Mouse (Mus musculus) myocyte (in vitro differentiated cells): ENCODE measurements at regions not wholly inside any gene's neighbourhood (a gene's known extent, or its start where the extent isn't known, plus 50 kb on each side); places are given as distances from the start of the nearest gene placed in this dataset.

Source experiments
- H3K27me3 ChIP-seq: one replicate; pipeline ENCODE4 v1.6.1; 2011; ENCODE audit not compliant: control insufficient read depth, insufficient read depth, insufficient read length
- H3K36me3 ChIP-seq: one replicate; pipeline ENCODE4 v1.6.1; 2011; ENCODE audit not compliant: control insufficient read depth, insufficient read depth
- H3K4me2 ChIP-seq: one replicate; pipeline ENCODE4 v1.6.1; 2011; ENCODE audit warnings: low read depth, control low read depth
- H3K4me3 ChIP-seq: one replicate; pipeline ENCODE4 v1.5.1; 2011; ENCODE audit warnings: mild to moderate bottlenecking, control low read depth, moderate library complexity
- H3K79me2 ChIP-seq: one replicate; pipeline ENCODE4 v1.6.1; 2011; ENCODE audit not compliant: control insufficient read depth, insufficient read depth
- H3ac ChIP-seq: one replicate; pipeline ENCODE4 v1.6.1; 2011; ENCODE audit not compliant: control insufficient read depth, insufficient read length
- CEBPB ChIP-seq: IDR thresholded peaks from 2 replicates; pipeline ENCODE4 v1.6.1; 2011; ENCODE audit warnings: mild to moderate bottlenecking, moderate library complexity; ENCODE audit not compliant: poor library complexity, insufficient read depth, severe bottlenecking
- E2F4 ChIP-seq: IDR thresholded peaks from one replicate; pipeline ENCODE4 v1.6.1; 2011; ENCODE audit warnings: mild to moderate bottlenecking, control low read depth, moderate library complexity; ENCODE audit not compliant: insufficient read depth
- MAX ChIP-seq: IDR thresholded peaks from one replicate; pipeline ENCODE4 v1.6.1; 2011; ENCODE audit warnings: low read depth, mild to moderate bottlenecking, control low read depth
- MYOD1 ChIP-seq, 3 experiments: IDR thresholded peaks; one replicate each; pipeline ENCODE4 v1.6.1; 2011; ENCODE audit warnings: control low read depth in 2 of 3, low read depth in 2 of 3, mild to moderate bottlenecking in 2 of 3, moderate library complexity in 1 of 3; ENCODE audit not compliant: insufficient read length in 2 of 3, control insufficient read depth in 1 of 3
- MYOG ChIP-seq, 3 experiments: IDR thresholded peaks; one replicate each; pipeline ENCODE4 v1.6.1; 2011; ENCODE audit warnings: control low read depth in 2 of 3, low read depth in 2 of 3, mild to moderate bottlenecking in 2 of 3; ENCODE audit not compliant: insufficient read length in 2 of 3, control insufficient read depth in 1 of 3, insufficient read depth in 1 of 3
- POLR2A ChIP-seq: IDR thresholded peaks from one replicate; pipeline ENCODE4 v1.6.1; 2011; ENCODE audit warnings: low read depth, mild to moderate bottlenecking, control low read depth, moderate library complexity; ENCODE audit not compliant: insufficient read length
- POLR2AphosphoS2 ChIP-seq: IDR thresholded peaks from one replicate; pipeline ENCODE4 v1.6.1; 2011; ENCODE audit warnings: low read depth, control low read depth; ENCODE audit not compliant: insufficient read length
- REST ChIP-seq: IDR thresholded peaks from one replicate; pipeline ENCODE4 v1.6.1; 2011; ENCODE audit warnings: mild to moderate bottlenecking, control low read depth, moderate library complexity; ENCODE audit not compliant: insufficient read depth, insufficient read length
- SRF ChIP-seq: IDR thresholded peaks from one replicate; pipeline ENCODE4 v1.6.1; 2011; ENCODE audit warnings: low read depth; ENCODE audit not compliant: control insufficient read depth, insufficient read length
- TCF12 ChIP-seq: IDR thresholded peaks from one replicate; pipeline ENCODE4 v1.6.1; 2011; ENCODE audit warnings: mild to moderate bottlenecking, control low read depth; ENCODE audit not compliant: poor library complexity, insufficient read depth, severe bottlenecking
- TCF3 ChIP-seq: IDR thresholded peaks from one replicate; pipeline ENCODE4 v1.6.1; 2011; ENCODE audit warnings: low read depth, control low read depth; ENCODE audit not compliant: insufficient read length
- USF1 ChIP-seq: IDR thresholded peaks from one replicate; pipeline ENCODE4 v1.6.1; 2011; ENCODE audit warnings: low read depth, mild to moderate bottlenecking, control low read depth, moderate library complexity

DNA sequence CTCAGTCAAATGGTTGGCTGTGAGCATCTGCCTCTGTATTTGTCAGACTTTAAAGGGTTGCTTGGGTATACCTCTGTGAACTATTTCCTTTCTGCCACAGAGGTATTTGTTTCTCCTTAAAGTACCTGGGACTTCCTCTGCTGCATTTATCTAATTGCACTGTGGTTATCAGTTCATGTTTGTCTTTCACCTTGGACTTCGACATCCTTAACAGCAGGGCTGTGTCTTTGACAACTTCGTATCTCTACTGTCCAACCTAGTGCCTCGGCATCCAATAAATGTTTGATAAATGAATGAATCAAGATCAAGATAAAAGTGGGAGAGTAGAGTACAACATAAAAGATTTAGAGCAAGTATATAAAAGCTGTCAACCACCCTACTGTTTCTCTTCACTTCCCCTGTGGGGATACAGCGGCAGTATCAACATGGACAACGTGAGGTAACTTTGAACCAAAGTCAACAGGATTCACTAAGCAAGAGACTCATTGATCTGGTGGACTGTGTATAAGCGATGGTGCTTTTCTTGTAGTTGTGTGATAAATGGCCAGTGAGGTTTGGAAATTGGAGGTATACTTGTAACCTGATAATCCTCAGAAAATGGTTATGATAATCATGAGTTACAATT lies 199.9 kb upstream of the Cxxc4 start:
- Histone ChIP-seq H3K79me2 (no peaks in the 10 kb centered on the region), H3K4me3 (no peak overlapping the region), H3K4me2 (no peak overlapping the region), H3K36me3 (no peaks in the 10 kb centered on the region), H3K27me3 (no peaks in the 10 kb centered on the region), H3ac (no peak overlapping the region)
- no peak for TF ChIP-seq CEBPB
- TF ChIP-seq MAX: no peak
- TF ChIP-seq E2F4: no peak
- no peak for TF ChIP-seq TCF12
- TF ChIP-seq REST: no peak
- TF ChIP-seq POLR2AphosphoS2: no peak

DNA sequence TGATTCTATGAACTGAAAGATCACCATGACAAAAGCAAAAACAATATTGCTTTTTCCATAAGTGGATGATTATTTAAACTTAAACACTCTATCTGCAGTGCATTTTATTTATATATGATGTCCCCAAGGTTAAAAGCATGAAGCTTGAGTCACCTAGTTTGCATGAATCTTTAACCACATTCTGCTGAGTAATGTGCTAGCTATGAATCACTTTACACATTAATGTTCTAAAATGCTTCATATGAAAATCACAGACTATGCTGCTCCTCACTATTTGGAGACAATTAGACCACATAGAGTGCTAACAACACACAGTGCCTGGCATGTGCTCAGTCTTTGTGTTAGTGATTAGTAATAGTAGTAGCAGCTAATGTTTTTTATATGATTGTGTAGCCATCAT lies 185.6 kb upstream of the Cxxc4 start:
- Histone ChIP-seq H3ac (no peak overlapping the region), H3K27me3 (no peaks in the 10 kb centered on the region), H3K36me3 (no peaks in the 10 kb centered on the region), H3K4me2 (no peak overlapping the region), H3K4me3 (no peak overlapping the region), H3K79me2 (no peaks in the 10 kb centered on the region)
- no peak for TF ChIP-seq POLR2AphosphoS2
- TF ChIP-seq TCF12: no peak
- no peak for TF ChIP-seq TCF3
- TF ChIP-seq MYOD1 (IDR thresholded peaks at IDR 0.05; ENCODE audit: control insufficient read depth in 1 of 3, insufficient read length in 2 of 3, low read depth in 2 of 3): no peak

DNA sequence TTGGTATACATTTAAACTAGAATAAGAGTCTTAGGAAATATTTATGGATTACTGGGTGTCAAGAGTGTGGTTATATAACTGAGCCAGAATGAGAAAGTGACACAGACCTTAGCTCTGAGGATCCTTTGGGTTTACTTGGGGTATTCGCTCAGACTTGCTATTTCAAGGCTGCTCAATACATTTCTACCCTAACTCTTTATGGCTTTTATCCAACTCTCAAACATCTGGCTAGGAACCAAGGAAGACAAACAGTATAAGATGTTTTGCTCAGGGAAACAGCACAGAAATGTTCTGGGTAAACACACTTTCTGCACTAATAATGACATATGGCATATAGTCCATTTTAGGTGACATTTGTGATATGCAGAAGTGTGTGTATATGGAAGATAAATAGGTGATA lies 153.8 kb upstream of the Cxxc4 start:
- H3K4me2 ChIP-seq: no peak overlapping the region
- no peak overlapping the region for H3ac ChIP-seq
- no peak overlapping the region for H3K4me3 ChIP-seq
- no peaks in the 10 kb centered on the region for H3K79me2 ChIP-seq
- TF ChIP-seq POLR2AphosphoS2 (no peak), E2F4 (no peak), POLR2A (no peak), REST (no peak), MYOG (IDR thresholded peaks at IDR 0.05; ENCODE audit: control insufficient read depth in 1 of 3, insufficient read depth in 1 of 3, insufficient read length in 2 of 3, low read depth in 2 of 3) (no peak)
- no peaks in the 10 kb centered on the region for H3K36me3 ChIP-seq
- no peaks in the 10 kb centered on the region for H3K27me3 ChIP-seq

DNA sequence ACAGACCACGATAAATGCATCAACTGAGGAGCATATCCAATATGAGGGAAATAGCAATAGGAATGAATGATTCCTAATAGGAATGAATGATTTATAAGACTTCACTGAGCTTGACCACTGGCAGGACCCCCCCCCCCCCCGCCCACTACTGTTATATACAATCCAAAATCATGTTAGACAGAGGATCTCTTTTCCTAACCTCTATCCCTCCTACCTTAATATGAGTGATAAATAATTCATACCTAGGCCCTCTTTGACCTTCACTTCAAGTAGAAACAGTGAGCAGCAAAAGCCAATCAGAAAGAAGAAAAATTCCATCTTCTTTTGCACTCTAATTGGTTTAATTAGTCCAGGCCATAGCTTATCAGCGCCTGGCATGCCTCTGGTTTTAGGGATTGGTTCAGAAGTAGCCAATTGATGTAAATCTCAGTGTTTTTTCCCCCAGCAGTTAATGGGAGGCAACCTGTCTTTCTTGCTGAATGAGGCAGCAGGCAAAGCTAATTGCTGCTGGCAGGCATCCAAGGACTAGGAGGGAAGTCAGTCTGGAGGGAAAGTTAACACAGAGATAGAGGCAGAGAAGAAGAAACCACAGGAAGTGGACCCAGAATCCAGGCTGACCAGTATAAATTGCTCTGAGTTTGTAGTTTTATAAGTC lies 136.7 kb upstream of the Cxxc4 start:
- no peaks in the 10 kb centered on the region for H3K27me3 ChIP-seq
- H3K36me3 ChIP-seq: no peaks in the 10 kb centered on the region
- H3K4me2 ChIP-seq: no peak overlapping the region
- H3ac ChIP-seq: no peak overlapping the region
- TF ChIP-seq MYOD1 (IDR thresholded peaks at IDR 0.05; ENCODE audit: control insufficient read depth in 1 of 3, insufficient read length in 2 of 3, low read depth in 2 of 3) (no peak), POLR2AphosphoS2 (no peak), MAX (no peak), REST (no peak), CEBPB (no peak), SRF (no peak), USF1 (no peak), MYOG (IDR thresholded peaks at IDR 0.05; ENCODE audit: control insufficient read depth in 1 of 3, insufficient read depth in 1 of 3, insufficient read length in 2 of 3, low read depth in 2 of 3) (no peak), POLR2A (no peak), TCF12 (no peak), TCF3 (no peak), E2F4 (no peak)
- H3K79me2 ChIP-seq: no peaks in the 10 kb centered on the region
- H3K4me3 ChIP-seq: no peak overlapping the region

DNA sequence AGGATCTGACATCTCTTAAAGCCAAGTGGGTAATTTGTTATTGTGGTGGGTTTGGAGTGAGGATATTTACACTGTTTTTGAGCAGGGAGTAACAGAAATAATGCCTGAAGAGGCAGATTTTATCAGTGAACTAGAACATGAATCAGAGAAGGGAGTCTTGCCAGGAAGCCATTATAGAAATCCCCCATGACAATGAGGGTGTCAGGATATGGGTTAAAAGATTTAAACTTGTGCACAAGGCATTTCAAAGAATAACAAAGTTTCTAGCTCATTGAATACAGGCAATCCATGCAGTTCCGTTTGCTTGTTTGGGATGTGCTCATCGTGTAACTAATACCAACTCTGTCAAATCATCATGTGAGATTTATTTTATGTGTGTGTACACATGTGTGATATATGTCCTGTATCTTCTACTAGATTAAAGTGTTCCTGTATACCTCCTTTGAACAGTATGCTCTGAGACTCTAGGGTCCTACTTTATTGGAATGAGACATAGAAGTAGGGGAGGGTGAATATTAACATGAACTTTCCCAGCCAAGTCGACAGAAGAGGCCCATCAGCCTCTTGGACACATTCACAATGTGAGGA lies 134.0 kb upstream of the Cxxc4 start:
- H3K4me3 ChIP-seq: no peak overlapping the region
- H3ac ChIP-seq: no peak overlapping the region
- no peaks in the 10 kb centered on the region for H3K27me3 ChIP-seq
- TF ChIP-seq TCF12 (no peak), TCF3 (no peak), MYOD1 (IDR thresholded peaks at IDR 0.05; ENCODE audit: control insufficient read depth in 1 of 3, insufficient read length in 2 of 3, low read depth in 2 of 3) (no peak), POLR2AphosphoS2 (no peak), MYOG (IDR thresholded peaks at IDR 0.05; ENCODE audit: control insufficient read depth in 1 of 3, insufficient read depth in 1 of 3, insufficient read length in 2 of 3, low read depth in 2 of 3) (no peak), POLR2A (no peak), E2F4 (no peak), SRF (no peak), CEBPB (no peak), USF1 (no peak), MAX (no peak), REST (no peak)
- H3K79me2 ChIP-seq: no peaks in the 10 kb centered on the region
- H3K4me2 ChIP-seq: no peak overlapping the region
- H3K36me3 ChIP-seq: no peaks in the 10 kb centered on the region
